Mouse (Mus musculus): ENCODE measurements around the gene Ckm.

GRCm38 (mm10) chr7:19460500-19460899 lies 55.9 kb downstream of the Ckm start:
- TF ChIP-seq CTCF (IDR thresholded peaks at IDR 0.05; ENCODE audit: low read depth) (no peak), EP300 (IDR thresholded peaks at IDR 0.05; ENCODE audit: low read depth) (no peak)

Measured in liver, postnatal 0 days (tissue).